Mouse (Mus musculus): ENCODE measurements around the gene Ndufa4. TPM values are rescaled to one million over a fixed set of nuclear protein-coding genes. Genes with fewer than 3 reads are reported as not detected.
"Not testable (repeated sequence)": the region's sequence is repeated elsewhere in the genome, so short reads cannot be mapped to it uniquely, and the experiment has no call there.

Ndufa4 gene
- polyA plus RNA-seq, 1 experiment = 560 TPM

DNA sequence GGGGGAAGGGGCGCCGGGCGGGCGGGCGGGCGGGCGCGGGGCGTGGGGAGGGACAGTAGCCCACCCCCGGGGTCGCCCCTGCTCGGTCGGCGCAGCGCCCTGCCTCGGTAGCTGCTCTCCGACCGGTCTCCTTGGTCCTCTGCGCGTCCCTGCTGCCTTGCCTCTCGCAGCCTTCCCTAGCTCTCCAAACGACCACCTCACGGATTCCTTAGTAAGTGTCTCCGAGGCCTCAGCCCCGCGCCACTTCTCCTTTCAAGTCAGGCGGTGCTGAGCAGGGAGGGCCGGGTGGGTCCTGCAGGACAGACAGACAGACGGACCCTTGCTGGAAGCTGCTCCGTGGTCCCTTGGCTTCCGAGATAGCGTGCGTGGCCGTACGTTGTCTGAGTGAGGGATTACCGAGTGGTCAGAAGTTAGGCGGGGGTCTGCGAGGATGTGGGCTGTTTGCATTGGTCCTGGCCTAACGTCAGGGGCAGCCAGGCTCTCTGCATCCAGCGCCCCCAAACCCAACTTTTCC lies 18.8 kb upstream of the Ndufa4 start:
- DNase-seq = peak; percentile 40
- Histone ChIP-seq H3K4me1 (replicated peaks; ENCODE audit: control insufficient read depth, insufficient read depth, low read length) (peaks cover 3% of the 10 kb centered on the region), H3K27ac (ENCODE audit: control insufficient read depth, insufficient read depth, low read length) (peak overlapping the region; percentile 56; the same call in 1 of the 2 replicates), H3K36me3 (ENCODE audit: control insufficient read depth, insufficient read depth, low read length) (peaks cover 15% of the 10 kb centered on the region; the same call in 1 of the 2 replicates), H3K4me3 (ENCODE audit: control insufficient read depth, insufficient read depth, low read length) (peak overlapping the region; percentile 98), H3K27me3 (ENCODE audit: control insufficient read depth, insufficient read depth, low read length) (no peaks in the 10 kb centered on the region)
- TF ChIP-seq CTCF (IDR thresholded peaks at IDR 0.05; ENCODE audit: borderline replicate concordance, control insufficient read depth, extremely low read depth, insufficient read depth, low read length, poor library complexity) (no peak), POLR2A (IDR thresholded peaks at IDR 0.05; ENCODE audit: control insufficient read depth, extremely low read depth, insufficient read depth, low read length, poor library complexity) (no peak)
- under 1% methylated on average over 40 of the region's 40 CpGs for WGBS

DNA sequence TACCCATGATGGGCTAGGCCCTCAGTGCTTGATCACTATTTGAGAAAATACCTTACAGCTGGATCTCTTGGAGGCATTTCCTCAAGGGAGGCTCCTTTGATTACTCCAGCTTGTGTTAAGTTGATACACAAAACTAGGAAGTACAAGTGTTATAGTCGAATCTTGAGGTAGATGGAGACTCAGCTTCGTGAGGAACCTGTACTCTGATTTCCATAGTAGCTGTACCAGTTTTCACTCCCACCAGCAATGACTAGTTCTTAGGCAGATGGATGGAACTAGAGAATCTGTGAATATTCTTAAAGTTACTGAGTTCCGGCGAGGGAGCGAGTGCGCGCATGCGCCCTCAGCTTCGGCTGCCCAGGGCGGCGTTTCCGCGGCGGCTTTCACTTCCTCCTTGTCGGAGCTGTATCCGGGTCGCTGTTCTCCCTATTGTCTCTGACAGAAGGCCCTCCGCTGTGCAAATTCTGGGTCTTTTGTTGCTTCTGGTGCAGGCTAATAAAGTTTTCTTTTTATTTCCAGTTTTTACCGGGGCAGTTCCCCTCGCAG lies 18.3 kb upstream of the Ndufa4 start:
- WGBS = under 1% methylated on average over 20 of the region's 20 CpGs
- TF ChIP-seq POLR2A (IDR thresholded peaks at IDR 0.05; ENCODE audit: control insufficient read depth, extremely low read depth, insufficient read depth, low read length, poor library complexity) = peak; percentile 80
- no peak for TF ChIP-seq CTCF (IDR thresholded peaks at IDR 0.05; ENCODE audit: borderline replicate concordance, control insufficient read depth, extremely low read depth, insufficient read depth, low read length, poor library complexity)
- Histone ChIP-seq H3K4me3 (ENCODE audit: control insufficient read depth, insufficient read depth, low read length) (peak overlapping the region; percentile 98), H3K27me3 (ENCODE audit: control insufficient read depth, insufficient read depth, low read length) (no peaks in the 10 kb centered on the region), H3K4me1 (replicated peaks; ENCODE audit: control insufficient read depth, insufficient read depth, low read length) (peaks cover 3% of the 10 kb centered on the region), H3K27ac (ENCODE audit: control insufficient read depth, insufficient read depth, low read length) (peak overlapping the region; percentile 56; the same call in 1 of the 2 replicates), H3K36me3 (ENCODE audit: control insufficient read depth, insufficient read depth, low read length) (peaks cover 15% of the 10 kb centered on the region; the same call in 1 of the 2 replicates)
- peak; percentile 85 for DNase-seq

DNA sequence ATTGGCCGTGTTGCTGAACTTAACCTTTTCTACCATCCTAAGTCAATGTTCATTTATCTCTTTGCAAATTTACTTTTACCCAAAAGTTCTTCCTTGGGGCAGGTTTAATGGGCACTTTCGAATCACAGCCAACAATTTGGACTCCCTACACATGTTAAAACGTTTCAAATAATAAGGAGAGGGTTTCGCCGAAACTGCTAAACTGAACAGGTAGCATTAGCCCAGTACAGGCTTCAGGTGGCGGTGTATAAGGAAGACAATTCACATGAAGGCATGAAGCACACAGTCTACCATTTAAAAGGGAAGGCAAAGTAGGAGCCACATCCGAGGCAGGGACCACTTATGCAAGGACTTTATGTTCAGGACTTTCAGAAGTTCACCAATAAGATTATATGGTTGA lies 873 bp upstream of the Ndufa4 start:
- peaks cover 3% of the 10 kb centered on the region for H3K4me1 ChIP-seq (replicated peaks; ENCODE audit: control insufficient read depth, insufficient read depth, low read length)
- DNase-seq = peak; percentile 5
- H3K36me3 ChIP-seq (ENCODE audit: control insufficient read depth, insufficient read depth, low read length) = peaks cover 5% of the 10 kb centered on the region; the same call in 1 of the 2 replicates
- no peak overlapping the region for H3K4me3 ChIP-seq (ENCODE audit: control insufficient read depth, insufficient read depth, low read length)
- WGBS = 8% methylated on average over 7 of the region's 7 CpGs
- no peaks in the 10 kb centered on the region for H3K27me3 ChIP-seq (ENCODE audit: control insufficient read depth, insufficient read depth, low read length)
- TF ChIP-seq CTCF (IDR thresholded peaks at IDR 0.05; ENCODE audit: borderline replicate concordance, control insufficient read depth, extremely low read depth, insufficient read depth, low read length, poor library complexity) (no peak), POLR2A (IDR thresholded peaks at IDR 0.05; ENCODE audit: control insufficient read depth, extremely low read depth, insufficient read depth, low read length, poor library complexity) (no peak)
- H3K27ac ChIP-seq (ENCODE audit: control insufficient read depth, insufficient read depth, low read length) = no peak overlapping the region

DNA sequence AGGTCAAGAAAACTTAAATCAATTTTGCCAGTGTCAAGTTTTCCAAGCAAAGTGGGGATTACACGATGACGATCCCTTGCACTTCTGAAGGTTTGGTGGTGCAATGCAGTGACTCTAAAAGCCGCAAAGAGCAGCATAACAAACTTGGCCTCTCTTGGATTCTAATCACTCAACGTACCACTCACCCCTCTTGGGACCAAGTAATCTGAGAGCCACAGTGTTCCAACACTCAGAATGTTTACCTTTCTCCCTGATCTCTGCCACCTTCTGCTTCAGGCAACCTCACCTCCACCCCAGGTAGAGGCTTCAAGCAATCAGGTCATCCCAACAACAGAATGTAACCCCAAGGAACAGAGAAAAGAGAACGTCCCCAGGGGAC lies 418 bp downstream of the Ndufa4 start:
- TF ChIP-seq CTCF (IDR thresholded peaks at IDR 0.05; ENCODE audit: borderline replicate concordance, control insufficient read depth, extremely low read depth, insufficient read depth, low read length, poor library complexity) (no peak), POLR2A (IDR thresholded peaks at IDR 0.05; ENCODE audit: control insufficient read depth, extremely low read depth, insufficient read depth, low read length, poor library complexity) (no peak)
- WGBS = 0% methylated on average over 5 of the region's 5 CpGs
- no peak for DNase-seq

DNA sequence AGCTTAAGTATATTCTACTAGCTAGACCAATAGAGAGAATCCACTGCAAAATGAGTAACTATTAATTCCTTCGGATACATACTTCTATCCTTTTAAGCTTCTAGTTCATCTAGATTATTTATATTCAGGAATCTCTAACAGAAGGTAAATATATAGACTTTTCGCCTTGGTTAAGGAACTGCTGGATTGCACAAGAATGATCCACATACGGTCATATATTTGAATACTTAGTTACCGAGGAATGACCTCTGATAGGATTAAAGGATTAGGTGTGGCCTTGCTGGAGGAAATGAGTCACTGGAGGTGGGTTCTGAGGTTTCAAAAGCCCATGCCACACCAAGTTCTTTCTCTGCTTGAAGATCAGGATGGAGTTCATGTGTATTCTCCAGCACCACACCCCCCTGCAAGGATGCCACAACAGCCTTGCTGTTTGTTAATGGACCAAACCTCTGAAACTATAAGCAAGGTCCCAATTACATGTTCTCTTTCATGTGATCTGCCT lies 6.4 kb downstream of the Ndufa4 start:
- WGBS = 94% methylated on average over 4 of the region's 4 CpGs
- Histone ChIP-seq H3K4me3 (ENCODE audit: control insufficient read depth, insufficient read depth, low read length) (no peak overlapping the region), H3K4me1 (replicated peaks; ENCODE audit: control insufficient read depth, insufficient read depth, low read length) (no peaks in the 10 kb centered on the region; the same call in 1 of the 2 replicates), H3K36me3 (ENCODE audit: control insufficient read depth, insufficient read depth, low read length) (peaks cover 36% of the 10 kb centered on the region), H3K27ac (ENCODE audit: control insufficient read depth, insufficient read depth, low read length) (no peak overlapping the region), H3K27me3 (ENCODE audit: control insufficient read depth, insufficient read depth, low read length) (no peaks in the 10 kb centered on the region)
- no peak for TF ChIP-seq POLR2A (IDR thresholded peaks at IDR 0.05; ENCODE audit: control insufficient read depth, extremely low read depth, insufficient read depth, low read length, poor library complexity)
- no peak for TF ChIP-seq CTCF (IDR thresholded peaks at IDR 0.05; ENCODE audit: borderline replicate concordance, control insufficient read depth, extremely low read depth, insufficient read depth, low read length, poor library complexity)
- no peak for DNase-seq

More for the DNA sequence above, 418 bp downstream of the Ndufa4 start:
- peaks cover 14% of the 10 kb centered on the region; the same call in 1 of the 2 replicates for H3K36me3 ChIP-seq (ENCODE audit: control insufficient read depth, insufficient read depth, low read length)
- H3K27ac ChIP-seq (ENCODE audit: control insufficient read depth, insufficient read depth, low read length) = peak overlapping the region; percentile 36; the same call in 1 of the 2 replicates
- H3K27me3 ChIP-seq (ENCODE audit: control insufficient read depth, insufficient read depth, low read length) = no peaks in the 10 kb centered on the region
- peaks cover 3% of the 10 kb centered on the region for H3K4me1 ChIP-seq (replicated peaks; ENCODE audit: control insufficient read depth, insufficient read depth, low read length)
- peak overlapping the region; percentile 99 for H3K4me3 ChIP-seq (ENCODE audit: control insufficient read depth, insufficient read depth, low read length)

DNA sequence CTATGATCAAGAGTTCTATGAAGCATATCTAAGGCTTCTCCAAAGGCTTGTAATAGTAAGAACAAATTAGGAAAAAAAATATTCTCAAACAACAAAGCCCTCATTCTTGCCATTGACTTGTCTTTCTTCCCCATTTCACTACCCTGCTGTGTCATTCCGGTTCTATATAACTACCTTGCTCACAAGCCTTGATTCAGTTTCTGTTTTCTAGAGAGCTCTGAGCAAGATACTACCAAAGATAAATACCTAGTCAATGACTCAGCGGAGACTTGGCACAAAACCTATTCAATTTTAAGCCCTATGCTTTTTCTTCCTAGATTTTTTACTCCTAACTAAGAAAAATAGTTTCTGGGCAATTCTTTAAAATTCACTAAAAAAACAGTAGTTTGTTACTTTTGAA lies 31.9 kb downstream of the Ndufa4 start:
- DNase-seq; H3K27me3 ChIP-seq (ENCODE audit: control insufficient read depth, insufficient read depth, low read length); H3K4me3 ChIP-seq (ENCODE audit: control insufficient read depth, insufficient read depth, low read length); H3K4me1 ChIP-seq (replicated peaks; ENCODE audit: control insufficient read depth, insufficient read depth, low read length); H3K27ac ChIP-seq (ENCODE audit: control insufficient read depth, insufficient read depth, low read length); H3K36me3 ChIP-seq (ENCODE audit: control insufficient read depth, insufficient read depth, low read length): not testable (repeated sequence)
- no CpG with 5 or more reads among the region's 2 CpGs for WGBS

Other genes starting within 250 kb of the Ndufa4 start
- 9.3 and 9.6 TPM in 2 replicates for gene Phf14, start 312 bp upstream of the Ndufa4 start, polyA plus RNA-seq (2012; rRNA removed)

All from thymus, adult 2 months (tissue).